Comparison of ENCODE assay signal across 7 mouse cellular contexts in genomic region chr7:38107371-38108259, GRCm38 (mm10). TPM values are rescaled to one million over a fixed set of nuclear protein-coding genes. Genes with fewer than 3 reads are reported as not detected.
DNase-seq lines count a peak whose midpoint lies in the region; ATAC-seq lines count a peak whose summit lies in the region.

TSS of gene Ccne1 (minus strand) at chr7:38107534.

- H3K9ac ChIP-seq in midbrain, embryonic 13.5 days (replicated peaks) = peak within 1 kb of the TSS; percentile 78

- peaks cover 58% of the 10 kb centered on the region for H3K4me1 ChIP-seq in limb, embryonic 10.5 days
- peaks cover 24% of the 10 kb centered on the region for H3K4me1 ChIP-seq in midbrain, embryonic 13.5 days (replicated peaks)

- H3K36me3 ChIP-seq in limb, embryonic 10.5 days = peaks cover 30% of the 10 kb centered on the region
- peaks cover 4% of the 10 kb centered on the region; the same call in 1 of the 2 replicates for H3K36me3 ChIP-seq in midbrain, embryonic 13.5 days

- peak within 1 kb of the TSS; percentile 92 for H3K4me2 ChIP-seq in midbrain, embryonic 13.5 days (replicated peaks)

- H3K27me3 ChIP-seq in limb, embryonic 10.5 days (ENCODE audit: low read depth, poor library complexity, severe bottlenecking) = no peaks in the 10 kb centered on the region
- H3K27me3 ChIP-seq in midbrain, embryonic 13.5 days = no peaks in the 10 kb centered on the region

- H3K27ac ChIP-seq in limb, embryonic 10.5 days = peak within 1 kb of the TSS; percentile 94
- H3K27ac ChIP-seq in midbrain, embryonic 13.5 days = no peak within 1 kb of the TSS; the same call in 1 of the 2 replicates

- under 1% methylated on average over 102 of the region's 102 CpGs for WGBS in limb, embryonic 10.5 days
- 1% methylated on average over 99 of the region's 102 CpGs for WGBS in midbrain, embryonic 13.5 days

- peak within 1 kb of the TSS; percentile 89 for H3K4me3 ChIP-seq in limb, embryonic 10.5 days
- peak within 1 kb of the TSS; percentile 72 for H3K4me3 ChIP-seq in midbrain, embryonic 13.5 days (replicated peaks)

- H3K9me3 ChIP-seq in limb, embryonic 10.5 days (replicated peaks) = no peaks in the 10 kb centered on the region
- H3K9me3 ChIP-seq in midbrain, embryonic 13.5 days = no peaks in the 10 kb centered on the region

- peak; percentile 89 for ATAC-seq in granulocyte monocyte progenitor cell, adult 5-6 weeks (replicated peaks; ENCODE audit: poor library complexity, severe bottlenecking)
- peak; percentile 94 for ATAC-seq in midbrain, embryonic 13.5 days

- DNase-seq in adrenal gland, adult 8-10 months = peak; percentile 98
- DNase-seq in embryo, embryonic 9.5 days (ENCODE audit: extremely low spot score) = peak; percentile 100
- peak; percentile 96 for DNase-seq in kidney, adult 11 months
- DNase-seq in limb, embryonic 10.5 days (ENCODE audit: low spot score) = peak; percentile 99
- peak; percentile 100 for DNase-seq in spleen, adult 12 weeks (ENCODE audit: low spot score)

RNA-seq across cellular contexts. Expression of gene Ccne1, which starts in this region (rescaled TPM):
- 1 to 10 TPM; 3.5 to 6.9 (median 4.1) TPM for total RNA-seq in adrenal gland, adult 8-10 months (2022)
- 22.4 and 23.1 TPM in 2 replicates for total RNA-seq in granulocyte monocyte progenitor cell, adult 5-6 weeks (2014; fragmentation: Nextera tagmentation)
- 20.9 and 25.7 TPM in 2 replicates for total RNA-seq in granulocyte monocyte progenitor cell, adult 5-6 weeks (2017)
- polyA plus RNA-seq in limb, embryonic 10.5 days (2016; fragmentation: Nextera tagmentation; extraction: Ambion mirVana) = 158 and 194 TPM in 2 replicates
- polyA plus RNA-seq in midbrain, embryonic 13.5 days (2015; fragmentation: Nextera tagmentation; extraction: Ambion mirVana) = 15.7 and 17.6 TPM in 2 replicates
